Comparison of ENCODE assay signal across 13 mouse cellular contexts in the genomic region with DNA sequence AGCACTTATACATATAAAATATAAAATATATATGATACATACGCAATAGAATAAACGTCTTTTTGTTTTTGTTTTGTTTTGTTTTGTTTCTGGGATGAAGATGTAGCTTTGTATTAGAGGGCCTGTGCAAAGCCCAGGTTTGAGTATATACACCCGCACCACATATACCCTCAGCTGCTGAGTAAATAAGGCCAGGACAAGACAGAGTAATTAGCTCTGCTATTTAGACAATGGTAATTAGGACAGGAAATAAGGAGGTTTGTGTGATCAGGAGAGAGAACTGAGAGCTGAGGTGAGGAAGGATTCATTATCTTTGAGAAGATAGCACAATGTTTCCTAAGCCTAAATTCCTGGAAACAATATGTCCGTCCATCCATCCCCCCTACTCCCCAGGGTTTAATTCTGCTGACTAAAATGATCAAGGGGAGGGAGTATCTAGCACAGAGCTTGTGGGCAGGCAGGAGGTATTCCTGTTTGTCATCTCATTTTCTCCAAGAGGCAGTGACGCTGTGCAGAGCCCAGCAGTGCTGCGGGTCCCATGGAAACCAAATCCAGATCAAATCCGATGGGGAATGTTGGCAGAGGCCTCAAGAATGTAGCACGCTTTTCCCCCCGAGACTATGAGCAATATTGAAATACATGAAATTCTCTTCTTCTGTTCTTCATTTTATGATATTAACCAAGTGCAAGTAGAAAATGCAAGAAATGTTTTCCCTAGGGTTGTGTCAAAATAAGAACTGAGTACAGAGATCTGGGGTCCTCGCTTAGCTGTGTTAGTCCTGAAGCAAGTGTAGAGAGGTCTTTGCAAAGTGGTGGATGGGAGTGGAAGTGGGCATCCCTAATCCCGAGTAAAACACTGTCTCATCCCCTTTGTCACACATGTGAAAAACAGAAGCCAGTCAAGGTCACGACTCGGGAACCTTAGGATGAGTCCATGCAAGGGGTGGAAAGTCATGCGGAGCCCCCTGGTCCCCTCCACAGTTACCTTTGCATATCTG. TPM values are rescaled to one million over a fixed set of nuclear protein-coding genes. Genes with fewer than 3 reads are reported as not detected.
DNase-seq lines count a peak whose midpoint lies in the region; ATAC-seq and TF ChIP-seq lines count a peak whose summit lies in the region.
"Had no signal": no experiment of that assay in that cellular context is flagged by ENCODE, and none has a peak within 500 bp of the region (broad histone marks: within the 10 kb centered on the region; RNA-seq: fewer than 3 reads in every experiment).

No protein-coding gene starts in this region.

- no peak for TF ChIP-seq POLR2A in olfactory bulb, adult 2 months (IDR thresholded peaks at IDR 0.05; ENCODE audit: insufficient read depth, low read depth, low read length)

- no peak overlapping the region for H3K9ac ChIP-seq in hindbrain, embryonic 13.5 days
- no peak overlapping the region for H3K9ac ChIP-seq in hindbrain, embryonic 11.5 days (ENCODE audit: low read depth, low read length)
- H3K9ac ChIP-seq in intestine, embryonic 15.5 days = no peak overlapping the region
- H3K9ac ChIP-seq: neural tube, embryonic 12.5 days had no signal

- H3K9me3 ChIP-seq in hindbrain, embryonic 13.5 days = no peaks in the 10 kb centered on the region
- no peaks in the 10 kb centered on the region for H3K9me3 ChIP-seq in hindbrain, embryonic 11.5 days (ENCODE audit: control insufficient read depth, low read length)
- no peaks in the 10 kb centered on the region for H3K9me3 ChIP-seq in intestine, embryonic 15.5 days
- H3K9me3 ChIP-seq: neural tube, embryonic 12.5 days had no signal

- no peaks in the 10 kb centered on the region for H3K36me3 ChIP-seq in hindbrain, embryonic 13.5 days
- no peaks in the 10 kb centered on the region for H3K36me3 ChIP-seq in hindbrain, embryonic 11.5 days (ENCODE audit: control insufficient read depth, insufficient read depth, low read length)
- no peaks in the 10 kb centered on the region for H3K36me3 ChIP-seq in intestine, embryonic 15.5 days
- H3K36me3 ChIP-seq: neural tube, embryonic 12.5 days had no signal

- peak overlapping the region; percentile 48 for H3K27ac ChIP-seq in hindbrain, embryonic 13.5 days
- no peak overlapping the region for H3K27ac ChIP-seq in hindbrain, embryonic 11.5 days (ENCODE audit: low read depth, low read length)
- no peak overlapping the region for H3K27ac ChIP-seq in intestine, embryonic 15.5 days
- H3K27ac ChIP-seq in olfactory bulb, adult 2 months (ENCODE audit: insufficient read depth, low read depth, low read length) = peak overlapping the region; percentile 83
- H3K27ac ChIP-seq: neural tube, embryonic 12.5 days had no signal

- no peaks in the 10 kb centered on the region for H3K27me3 ChIP-seq in hindbrain, embryonic 13.5 days
- no peaks in the 10 kb centered on the region for H3K27me3 ChIP-seq in hindbrain, embryonic 11.5 days (ENCODE audit: control insufficient read depth, insufficient read depth, low read length)
- H3K27me3 ChIP-seq in intestine, embryonic 15.5 days (replicated peaks) = no peaks in the 10 kb centered on the region
- H3K27me3 ChIP-seq: neural tube, embryonic 12.5 days had no signal

- peaks cover 11% of the 10 kb centered on the region for H3K4me1 ChIP-seq in hindbrain, embryonic 13.5 days (replicated peaks)
- no peaks in the 10 kb centered on the region for H3K4me1 ChIP-seq in hindbrain, embryonic 11.5 days (replicated peaks; ENCODE audit: control insufficient read depth, insufficient read depth, low read length)
- peaks cover 5% of the 10 kb centered on the region; the same call in 1 of the 2 replicates for H3K4me1 ChIP-seq in intestine, embryonic 15.5 days (replicated peaks)
- peaks cover 15% of the 10 kb centered on the region for H3K4me1 ChIP-seq in olfactory bulb, adult 2 months (ENCODE audit: control insufficient read depth, insufficient read depth, low read length)
- H3K4me1 ChIP-seq: neural tube, embryonic 12.5 days had no signal

- no peak for TF ChIP-seq CTCF in olfactory bulb, adult 2 months (IDR thresholded peaks at IDR 0.05; ENCODE audit: insufficient read depth, low read depth, low read length)

- H3K4me3 ChIP-seq in hindbrain, embryonic 13.5 days = no peak overlapping the region
- H3K4me3 ChIP-seq in hindbrain, embryonic 11.5 days (ENCODE audit: low read depth, low read length) = no peak overlapping the region
- no peak overlapping the region for H3K4me3 ChIP-seq in intestine, embryonic 15.5 days (replicated peaks)
- no peak overlapping the region for H3K4me3 ChIP-seq in olfactory bulb, adult 2 months (ENCODE audit: insufficient read depth, low read depth, low read length)
- H3K4me3 ChIP-seq: neural tube, embryonic 12.5 days had no signal

- DNase-seq in hindbrain, embryonic 11.5 days (ENCODE audit: low spot score) = no peak
- DNase-seq in embryo, embryonic 11 days = peak; percentile 36
- DNase-seq in adrenal gland, postnatal 10 days = no peak
- DNase-seq in kidney, adult 11 months = no peak
- DNase-seq: lung, adult 18-20 months had no signal

- ATAC-seq in hindbrain, embryonic 13.5 days (ENCODE audit: low FRiP score) = peak; percentile 73
- no peak for ATAC-seq in hindbrain, embryonic 11.5 days (ENCODE audit: low FRiP score)
- ATAC-seq in intestine, embryonic 15.5 days = peak; percentile 57
- ATAC-seq in monocyte, adult 5-6 weeks (replicated peaks; ENCODE audit: insufficient number of reproducible peaks, low FRiP score, low TSS enrichment, poor library complexity, severe bottlenecking) = no peak

- no peak overlapping the region for H3K4me2 ChIP-seq in hindbrain, embryonic 13.5 days
- no peak overlapping the region for H3K4me2 ChIP-seq in hindbrain, embryonic 11.5 days (replicated peaks; ENCODE audit: low read depth, low read length)
- H3K4me2 ChIP-seq in intestine, embryonic 15.5 days (replicated peaks) = no peak overlapping the region
- H3K4me2 ChIP-seq: neural tube, embryonic 12.5 days had no signal

- WGBS in hindbrain, embryonic 13.5 days = 63% methylated on average over 14 of the region's 14 CpGs
- 73% methylated on average over 14 of the region's 14 CpGs for WGBS in hindbrain, embryonic 11.5 days
- WGBS in intestine, embryonic 15.5 days = 57% methylated on average over 14 of the region's 14 CpGs
- WGBS in olfactory bulb, adult 2 months = 37% methylated on average over 14 of the region's 14 CpGs

RNA-seq across cellular contexts. Expression of gene Cebpe, which starts 24.9 kb away (rescaled TPM):
- not detected in 2 replicates for polyA plus RNA-seq in hindbrain, embryonic 13.5 days (2015; fragmentation: Nextera tagmentation; extraction: Ambion mirVana)
- 0.20 TPM in 1 of 2 replicates, not detected in the other for polyA plus RNA-seq in hindbrain, embryonic 11.5 days (2014; fragmentation: Nextera tagmentation; extraction: Ambion mirVana)
- 0.19 and 0.21 TPM in 2 replicates for polyA plus RNA-seq in intestine, embryonic 15.5 days (2015; fragmentation: Nextera tagmentation; extraction: Ambion mirVana)
- polyA plus RNA-seq in olfactory bulb, adult 2 months (2012; ENCODE audit: insufficient read depth, insufficient read length, low replicate concordance, missing spikeins) = not detected in 2 replicates
- 2.7 to 7.2 TPM in 2 of 3 replicates, not detected in the other for total RNA-seq in monocyte, adult 5-6 weeks (2017)
- total RNA-seq in adrenal gland, postnatal 10 days (2021) = under 1 TPM; 0.57 to 0.70 TPM
- total RNA-seq: heart, adult 8-10 months had no signal
- polyA plus RNA-seq: thymus, postnatal 0 days had no signal

RNA-seq across cellular contexts. Expression of gene Gm29776, which starts 38.2 kb away (rescaled TPM):
- 0.18 and 0.34 TPM in 2 replicates for polyA plus RNA-seq in hindbrain, embryonic 13.5 days (2015; fragmentation: Nextera tagmentation; extraction: Ambion mirVana)
- polyA plus RNA-seq in hindbrain, embryonic 11.5 days (2014; fragmentation: Nextera tagmentation; extraction: Ambion mirVana) = 0.06 TPM in 2 replicates
- polyA plus RNA-seq in intestine, embryonic 15.5 days (2015; fragmentation: Nextera tagmentation; extraction: Ambion mirVana) = 0.11 and 0.15 TPM in 2 replicates
- polyA plus RNA-seq in olfactory bulb, adult 2 months (2012; ENCODE audit: insufficient read depth, insufficient read length, low replicate concordance, missing spikeins) = not detected in 2 replicates
- total RNA-seq in monocyte, adult 5-6 weeks (2017) = 0.67 TPM in 1 of 3 replicates, not detected in the others
- total RNA-seq in adrenal gland, postnatal 10 days (2021) = not detected
- total RNA-seq: CH12.LX; heart, adult 8-10 months had no signal

RNA-seq across cellular contexts. Expression of gene Slc7a8, which starts 44.9 kb away (rescaled TPM):
- polyA plus RNA-seq in hindbrain, embryonic 13.5 days (2015; fragmentation: Nextera tagmentation; extraction: Ambion mirVana) = 4.7 and 5.3 TPM in 2 replicates
- polyA plus RNA-seq in hindbrain, embryonic 11.5 days (2014; fragmentation: Nextera tagmentation; extraction: Ambion mirVana) = 2.8 and 3.3 TPM in 2 replicates
- 30.9 and 33.0 TPM in 2 replicates for polyA plus RNA-seq in intestine, embryonic 15.5 days (2015; fragmentation: Nextera tagmentation; extraction: Ambion mirVana)
- not detected in 2 replicates for polyA plus RNA-seq in olfactory bulb, adult 2 months (2012; ENCODE audit: insufficient read depth, insufficient read length, low replicate concordance, missing spikeins)
- total RNA-seq in monocyte, adult 5-6 weeks (2017) = 2.8 to 7.0 TPM (median 4.5 TPM) in 3 replicates
- total RNA-seq in adrenal gland, postnatal 10 days (2021) = 10 to 100 TPM; 29.4 to 30.6 TPM

RNA-seq across cellular contexts. Expression of gene Acin1, which starts 50.1 kb away (rescaled TPM):
- polyA plus RNA-seq in hindbrain, embryonic 13.5 days (2015; fragmentation: Nextera tagmentation; extraction: Ambion mirVana) = 155 and 169 TPM in 2 replicates
- polyA plus RNA-seq in hindbrain, embryonic 11.5 days (2014; fragmentation: Nextera tagmentation; extraction: Ambion mirVana) = 148 and 185 TPM in 2 replicates
- polyA plus RNA-seq in intestine, embryonic 15.5 days (2015; fragmentation: Nextera tagmentation; extraction: Ambion mirVana) = 105 and 107 TPM in 2 replicates
- polyA plus RNA-seq in olfactory bulb, adult 2 months (2012; ENCODE audit: insufficient read depth, insufficient read length, low replicate concordance, missing spikeins) = 835 TPM in 1 of 2 replicates, not detected in the other
- 259 to 427 TPM (median 322 TPM) in 3 replicates for total RNA-seq in monocyte, adult 5-6 weeks (2017)
- total RNA-seq in adrenal gland, postnatal 10 days (2021) = 100 to 1,000 TPM; 132 to 167 TPM

RNA-seq across cellular contexts. Expression of gene 1700123O20Rik, which starts 50.8 kb away (rescaled TPM):
- polyA plus RNA-seq in hindbrain, embryonic 13.5 days (2015; fragmentation: Nextera tagmentation; extraction: Ambion mirVana) = 78.0 and 79.0 TPM in 2 replicates
- polyA plus RNA-seq in hindbrain, embryonic 11.5 days (2014; fragmentation: Nextera tagmentation; extraction: Ambion mirVana) = 99.9 and 108 TPM in 2 replicates
- 83.7 and 84.8 TPM in 2 replicates for polyA plus RNA-seq in intestine, embryonic 15.5 days (2015; fragmentation: Nextera tagmentation; extraction: Ambion mirVana)
- polyA plus RNA-seq in olfactory bulb, adult 2 months (2012; ENCODE audit: insufficient read depth, insufficient read length, low replicate concordance, missing spikeins) = not detected in 2 replicates
- 24.1 to 34.0 TPM (median 32.3 TPM) in 3 replicates for total RNA-seq in monocyte, adult 5-6 weeks (2017)
- total RNA-seq in adrenal gland, postnatal 10 days (2021) = 10 to 100 TPM; 35.5 to 36.6 TPM

Comparison
In these comparisons a context has a peak if more than half of its experiments do, and no peak if none do; other contexts are left out.
1. ATAC-seq: peak in hindbrain, embryonic 13.5 days (single experiment) and intestine, embryonic 15.5 days (single experiment); none in hindbrain, embryonic 11.5 days (single experiment) and monocyte, adult 5-6 weeks (single experiment).
2. H3K27ac ChIP-seq: peak in hindbrain, embryonic 13.5 days (single experiment) and olfactory bulb, adult 2 months (single experiment); none in hindbrain, embryonic 11.5 days (single experiment) and intestine, embryonic 15.5 days (single experiment).